Mouse (Mus musculus) forebrain, embryonic 16.5 days (tissue): ENCODE data around the gene Pou6f1. TPM values are rescaled to one million over a fixed set of nuclear protein-coding genes. Genes with fewer than 3 reads are reported as not detected.
A peak's percentile ranks its signal among the peaks of the same experiment; 100 is the strongest.
"Not testable (repeated sequence)": the region's sequence is repeated elsewhere in the genome, so short reads cannot be mapped to it uniquely, and the experiment has no call there.

ENCODE experiments used
- ATAC-seq: fragments of 200-750 bp; cut with Nextera tagmentation; 2 replicates; pipeline ENCODE4 v1.8.0; 2017; ENCODE audit warnings: mild to moderate bottlenecking, moderate library complexity
- H3K27ac ChIP-seq: fragments of 300-500 bp; sonication (generic); 2 replicates; pipeline ENCODE4 v1.5.1; 2014; ENCODE audit warnings: low read length, control low read depth
- H3K27me3 ChIP-seq: fragments of 300-500 bp; sonication (generic); replicated peaks from 2 replicates; pipeline ENCODE4 v1.6.1; 2014; ENCODE audit warnings: low read length; ENCODE audit not compliant: control insufficient read depth, insufficient read depth
- H3K36me3 ChIP-seq: fragments of 300-500 bp; sonication (generic); 2 replicates; pipeline ENCODE4 v1.6.1; 2014; ENCODE audit not compliant: control insufficient read depth, insufficient read depth
- H3K4me1 ChIP-seq: fragments of 300-500 bp; sonication (generic); replicated peaks from 2 replicates; pipeline ENCODE4 v1.6.1; 2014; ENCODE audit warnings: low read length; ENCODE audit not compliant: control insufficient read depth, insufficient read depth
- H3K4me2 ChIP-seq: fragments of 300-500 bp; sonication (generic); 2 replicates; pipeline ENCODE4 v1.6.1; 2014; ENCODE audit warnings: mild to moderate bottlenecking, low read length, control low read depth
- H3K4me3 ChIP-seq: fragments of 300-500 bp; sonication (generic); replicated peaks from 2 replicates; pipeline ENCODE4 v1.5.1; 2014; ENCODE audit warnings: mild to moderate bottlenecking, low read length, control low read depth
- H3K9ac ChIP-seq: fragments of 300-500 bp; sonication (generic); replicated peaks from 2 replicates; pipeline ENCODE4 v1.6.1; 2014; ENCODE audit warnings: low read depth, low read length, control low read depth
- H3K9me3 ChIP-seq: fragments of 300-500 bp; sonication (generic); 2 replicates; pipeline ENCODE4 v1.6.1; 2016; ENCODE audit warnings: low read length; ENCODE audit not compliant: control insufficient read depth
- WGBS: fragments of 180-500 bp; shearing (Covaris S2); extraction: QIAGEN DNeasy Blood & Tissue Kit; methylation state at CpG from one replicate; pipeline ENCODE4 v1.1.7; 2014; 5-methylcytosine and 5-hydroxymethylcytosine counted together
- polyA plus RNA-seq: library from polyadenylated mRNA; unstranded; fragments of >200 nt; fragmentation: Nextera tagmentation; extraction: Ambion mirVana; gene quantifications from 2 replicates; pipeline ENCODE4 v1.2.1, GENCODE M21; 2015

Gene Pou6f1
- polyA plus RNA-seq, 1 experiment from 2014 or later: 53.2 TPM

GRCm38 (mm10) chr15:100623754-100624153, 24.0 kb upstream of the Pou6f1 start:
- WGBS: 88% methylated on average over 9 of the region's 9 CpGs
- Histone ChIP-seq H3K9ac (no peak overlapping the region), H3K36me3 (peaks cover 15% of the 10 kb centered on the region), H3K9me3 (no peaks in the 10 kb centered on the region), H3K27me3 (no peaks in the 10 kb centered on the region), H3K4me1 (0 out of 2 replicates have a peak, but pooled peaks cover 6% of the 10 kb centered on the region), H3K4me3 (no peak overlapping the region), H3K4me2 (no peak overlapping the region), H3K27ac (no peak overlapping the region)
- ATAC-seq: no peak

GRCm38 (mm10) chr15:100622164-100622563, 22.4 kb upstream of the Pou6f1 start:
- H3K4me1 ChIP-seq: no peaks in the 10 kb centered on the region
- no peak for ATAC-seq
- 86% methylated on average over 7 of the region's 7 CpGs for WGBS

GRCm38 (mm10) chr15:100621671-100622070, 21.9 kb upstream of the Pou6f1 start:
- H3K4me2 ChIP-seq, H3K4me3 ChIP-seq, H3K4me1 ChIP-seq, H3K27ac ChIP-seq, ATAC-seq, H3K27me3 ChIP-seq, H3K9ac ChIP-seq, H3K9me3 ChIP-seq: not testable (repeated sequence)
- WGBS: 75% methylated on average over 9 of the region's 9 CpGs
- H3K36me3 ChIP-seq: peaks cover 22% of the 10 kb centered on the region

More at GRCm38 (mm10) chr15:100622164-100622563, 22.4 kb upstream of the Pou6f1 start:
- Histone ChIP-seq H3K4me2 (no peak overlapping the region), H3K4me3 (no peak overlapping the region), H3K9ac (no peak overlapping the region), H3K9me3 (no peaks in the 10 kb centered on the region), H3K36me3 (peaks cover 22% of the 10 kb centered on the region), H3K27me3 (no peaks in the 10 kb centered on the region), H3K27ac (no peak overlapping the region)

- Histone ChIP-seq H3K27ac (no peak overlapping the region), H3K27me3 (no peaks in the 10 kb centered on the region), H3K9ac (no peak overlapping the region), H3K4me2 (no peak overlapping the region), H3K4me1 (peaks cover 14% of the 10 kb centered on the region), H3K36me3 (peaks cover 22% of the 10 kb centered on the region), H3K4me3 (no peak overlapping the region), H3K9me3 (no peaks in the 10 kb centered on the region)
- 85% methylated on average over 7 of the region's 7 CpGs for WGBS
- no peak for ATAC-seq
These were observed 19.4 kb upstream of the Pou6f1 start for GRCm38 (mm10) chr15:100619200-100619599.

GRCm38 (mm10) chr15:100616221-100616620, 16.4 kb upstream of the Pou6f1 start:
- H3K4me2 ChIP-seq: peak overlapping the region; percentile 76
- H3K9me3 ChIP-seq: no peaks in the 10 kb centered on the region
- ATAC-seq: peak; percentile 11
- H3K4me1 ChIP-seq: peaks cover 24% of the 10 kb centered on the region
- peak overlapping the region; percentile 97 for H3K9ac ChIP-seq
- no peaks in the 10 kb centered on the region for H3K27me3 ChIP-seq
- H3K36me3 ChIP-seq: peaks cover 22% of the 10 kb centered on the region
- peak overlapping the region; percentile 96 for H3K27ac ChIP-seq
- H3K4me3 ChIP-seq: peak overlapping the region; percentile 94
- under 1% methylated on average over 19 of the region's 19 CpGs for WGBS

- peaks cover 24% of the 10 kb centered on the region for H3K4me1 ChIP-seq
- peak overlapping the region; percentile 96 for H3K27ac ChIP-seq
- peak overlapping the region; percentile 97 for H3K9ac ChIP-seq
- H3K9me3 ChIP-seq: no peaks in the 10 kb centered on the region
- peak; percentile 88 for ATAC-seq
- under 1% methylated on average over 43 of the region's 43 CpGs for WGBS
- H3K27me3 ChIP-seq: no peaks in the 10 kb centered on the region
- H3K4me3 ChIP-seq: peak overlapping the region; percentile 94
- peaks cover 20% of the 10 kb centered on the region for H3K36me3 ChIP-seq
- peak overlapping the region; percentile 76 for H3K4me2 ChIP-seq
These were observed 16.0 kb upstream of the Pou6f1 start for GRCm38 (mm10) chr15:100615825-100616220.

- Histone ChIP-seq H3K4me1 (peaks cover 24% of the 10 kb centered on the region), H3K27ac (peak within 1 kb of the TSS; percentile 96)
- WGBS: under 1% methylated on average over 86 of the region's 99 CpGs
These were observed 15.4 kb upstream of the Pou6f1 start, which contains the start of gene Dazap2 for GRCm38 (mm10) chr15:100614996-100615824. TSS of gene Dazap2 (plus strand) at chr15:100615349.

GRCm38 (mm10) chr15:100614218-100614995, 14.6 kb upstream of the Pou6f1 start:
- no peaks in the 10 kb centered on the region for H3K27me3 ChIP-seq
- H3K4me1 ChIP-seq: peaks cover 24% of the 10 kb centered on the region
- H3K36me3 ChIP-seq: peaks cover 11% of the 10 kb centered on the region
- peak overlapping the region; percentile 97 for H3K9ac ChIP-seq
- 11% methylated on average over 43 of the region's 43 CpGs for WGBS
- H3K4me3 ChIP-seq: peak overlapping the region; percentile 94
- H3K27ac ChIP-seq: peak overlapping the region; percentile 96
- H3K4me2 ChIP-seq: peak overlapping the region; percentile 81
- no peaks in the 10 kb centered on the region for H3K9me3 ChIP-seq
- ATAC-seq: peak; percentile 0; the same call in 1 of the 2 replicates

More at GRCm38 (mm10) chr15:100614996-100615824, 15.4 kb upstream of the Pou6f1 start, which contains the start of gene Dazap2:
- Histone ChIP-seq H3K4me3 (peak within 1 kb of the TSS; percentile 94), H3K4me2 (peak within 1 kb of the TSS; percentile 81), H3K36me3 (peaks cover 15% of the 10 kb centered on the region), H3K27me3 (no peaks in the 10 kb centered on the region), H3K9ac (peak within 1 kb of the TSS; percentile 97), H3K9me3 (no peaks in the 10 kb centered on the region)
- peak; percentile 82 for ATAC-seq

- Histone ChIP-seq H3K27me3 (no peaks in the 10 kb centered on the region), H3K9ac (no peak overlapping the region), H3K4me2 (peak overlapping the region; percentile 39), H3K4me3 (peak overlapping the region; percentile 18), H3K27ac (no peak overlapping the region), H3K4me1 (peaks cover 24% of the 10 kb centered on the region), H3K9me3 (no peaks in the 10 kb centered on the region), H3K36me3 (peaks cover 5% of the 10 kb centered on the region; the same call in 1 of the 2 replicates)
- WGBS: 7% methylated on average over 16 of the region's 16 CpGs
- no peak for ATAC-seq
These were observed 13.8 kb upstream of the Pou6f1 start for GRCm38 (mm10) chr15:100613584-100613983.
